Mouse (Mus musculus): ENCODE measurements around the gene Auh. TPM values are rescaled to one million over a fixed set of nuclear protein-coding genes. Genes with fewer than 3 reads are reported as not detected.

The Auh gene
- polyA plus RNA-seq, 1 experiment from 2014 or later = 42.0 TPM

DNA sequence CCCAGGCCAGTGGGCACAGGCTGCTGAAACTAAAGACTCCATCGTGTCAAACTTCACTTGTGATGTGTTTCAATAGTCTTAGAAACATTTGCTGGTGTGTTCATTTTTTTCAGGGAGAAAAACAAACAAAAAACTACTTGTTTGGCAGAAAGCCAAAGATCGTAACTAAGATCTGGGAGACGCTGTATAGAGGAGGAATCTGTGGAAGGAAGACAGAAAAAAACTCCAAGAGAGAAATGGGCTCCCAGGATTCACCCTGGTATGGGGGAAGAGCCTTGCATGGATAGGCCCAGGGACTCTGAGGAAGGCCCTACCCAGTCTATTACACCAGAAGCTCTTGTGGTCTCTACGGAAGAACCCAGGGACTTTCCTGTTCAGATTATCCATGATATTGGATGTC is 123.5 kb downstream of the Auh start:
- no peak for ATAC-seq (ENCODE audit: low FRiP score, low read depth)
- no peak overlapping the region for H3K4me3 ChIP-seq
- H3K9me3 ChIP-seq = no peaks in the 10 kb centered on the region
- no peak overlapping the region for H3K4me2 ChIP-seq (replicated peaks)
- no peak overlapping the region for H3K9ac ChIP-seq
- H3K4me1 ChIP-seq = peaks cover 22% of the 10 kb centered on the region
- H3K36me3 ChIP-seq = no peaks in the 10 kb centered on the region
- H3K27me3 ChIP-seq = no peaks in the 10 kb centered on the region
- 25% methylated on average over 4 of the region's 4 CpGs for WGBS
- no peak overlapping the region for H3K27ac ChIP-seq

DNA sequence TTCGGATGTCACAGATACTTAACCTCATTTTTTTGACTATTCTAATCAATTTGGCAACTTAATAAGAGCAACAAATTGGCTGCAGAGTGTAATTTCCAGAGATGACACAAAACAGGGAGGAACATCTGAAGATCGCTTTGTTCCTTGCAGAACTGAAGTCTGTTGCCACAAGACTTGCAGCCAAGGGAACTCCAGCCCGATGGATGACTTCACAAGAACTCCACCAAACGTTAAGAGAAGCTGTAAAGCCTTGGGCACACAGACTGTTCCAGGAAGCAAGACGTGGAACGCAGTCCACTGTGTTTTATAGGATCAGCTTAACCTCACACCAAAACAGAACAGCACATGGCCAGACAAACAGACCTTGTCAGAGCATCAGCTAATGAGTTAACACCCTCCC is 123.9 kb downstream of the Auh start:
- Histone ChIP-seq H3K27me3 (no peaks in the 10 kb centered on the region), H3K9me3 (no peaks in the 10 kb centered on the region), H3K9ac (no peak overlapping the region), H3K4me2 (replicated peaks) (no peak overlapping the region), H3K4me1 (peaks cover 24% of the 10 kb centered on the region), H3K36me3 (no peaks in the 10 kb centered on the region), H3K4me3 (no peak overlapping the region), H3K27ac (no peak overlapping the region)
- WGBS = 24% methylated on average over 6 of the region's 6 CpGs
- no peak for ATAC-seq (ENCODE audit: low FRiP score, low read depth)

DNA sequence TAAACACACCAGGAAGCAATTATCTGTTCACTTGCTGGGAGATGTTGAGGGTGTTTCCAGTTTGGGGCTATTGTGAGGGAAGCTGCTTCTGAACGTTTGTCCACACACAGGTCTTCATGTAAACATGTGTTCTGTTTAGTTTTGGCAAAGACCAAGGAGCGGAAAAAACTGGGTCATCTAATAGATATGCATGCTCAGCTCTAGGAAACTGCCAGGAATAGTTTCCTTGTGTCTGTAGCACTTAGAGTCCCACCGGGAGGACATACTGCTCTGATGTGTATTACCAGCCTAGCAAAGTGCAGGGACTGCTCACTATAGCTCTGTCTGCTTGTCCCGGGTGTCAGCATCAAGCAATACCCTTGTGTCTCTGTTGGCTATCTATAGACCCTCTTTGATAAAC is 127.0 kb downstream of the Auh start:
- WGBS = 67% methylated on average over 4 of the region's 4 CpGs
- no peak overlapping the region for H3K27ac ChIP-seq
- no peaks in the 10 kb centered on the region for H3K27me3 ChIP-seq
- no peak for ATAC-seq (ENCODE audit: low FRiP score, low read depth)
- no peaks in the 10 kb centered on the region for H3K36me3 ChIP-seq
- H3K4me3 ChIP-seq = no peak overlapping the region
- no peaks in the 10 kb centered on the region for H3K9me3 ChIP-seq
- H3K4me2 ChIP-seq (replicated peaks) = no peak overlapping the region
- H3K4me1 ChIP-seq = peaks cover 30% of the 10 kb centered on the region
- H3K9ac ChIP-seq = no peak overlapping the region

DNA sequence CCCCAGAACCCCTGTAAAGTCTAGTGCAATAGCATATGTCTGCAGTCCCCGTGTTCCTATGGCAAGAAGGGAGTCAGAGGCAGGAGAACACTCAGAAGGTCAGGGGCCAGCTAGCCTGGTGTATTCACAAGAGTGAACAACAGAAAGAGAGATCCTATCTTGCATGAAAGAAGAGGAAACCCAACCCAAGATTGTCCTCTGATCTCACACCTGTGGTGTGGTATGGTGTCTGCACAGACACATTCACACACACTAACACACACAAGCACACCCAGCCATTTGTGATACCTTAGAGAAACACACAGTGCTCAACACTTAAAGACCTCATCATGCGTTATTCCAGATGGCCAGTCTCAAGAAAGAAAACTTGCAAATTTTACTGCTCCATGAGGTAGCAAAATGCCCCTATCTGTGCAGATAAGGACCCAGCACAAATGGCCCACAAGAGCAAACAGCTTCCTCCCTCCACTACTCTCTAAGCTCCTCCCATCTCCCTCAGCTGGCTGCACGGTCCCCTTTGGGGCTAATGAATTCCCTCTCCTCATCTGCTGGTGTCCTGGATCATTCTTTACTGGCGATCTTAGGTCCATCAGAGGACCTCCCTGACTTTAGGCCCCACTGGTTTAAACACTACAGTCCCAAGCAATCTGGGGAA is 128.7 kb downstream of the Auh start:
- WGBS = 45% methylated on average over 4 of the region's 4 CpGs

GRCm38 (mm10) chr13:52800091-52800490 is 129.4 kb downstream of the Auh start:
- Histone ChIP-seq H3K9ac (no peak overlapping the region), H3K4me2 (replicated peaks) (no peak overlapping the region), H3K4me1 (peaks cover 18% of the 10 kb centered on the region), H3K4me3 (no peak overlapping the region), H3K36me3 (no peaks in the 10 kb centered on the region), H3K9me3 (no peaks in the 10 kb centered on the region), H3K27ac (no peak overlapping the region), H3K27me3 (no peaks in the 10 kb centered on the region)
- ATAC-seq (ENCODE audit: low FRiP score, low read depth) = no peak
- 69% methylated on average over 2 of the region's 2 CpGs for WGBS

More for the DNA sequence above, 128.7 kb downstream of the Auh start:
- no peaks in the 10 kb centered on the region for H3K9me3 ChIP-seq
- no peak for ATAC-seq (ENCODE audit: low FRiP score, low read depth)
- H3K36me3 ChIP-seq = no peaks in the 10 kb centered on the region
- H3K27me3 ChIP-seq = no peaks in the 10 kb centered on the region
- H3K9ac ChIP-seq = no peak overlapping the region
- H3K27ac ChIP-seq = no peak overlapping the region
- H3K4me1 ChIP-seq = peaks cover 25% of the 10 kb centered on the region
- H3K4me3 ChIP-seq = no peak overlapping the region
- no peak overlapping the region for H3K4me2 ChIP-seq (replicated peaks)

- H3K4me3 ChIP-seq = no peak overlapping the region
- H3K4me2 ChIP-seq (replicated peaks) = no peak overlapping the region
- H3K36me3 ChIP-seq = no peaks in the 10 kb centered on the region
- H3K27ac ChIP-seq = no peak overlapping the region
- 90% methylated on average over 4 of the region's 4 CpGs for WGBS
- H3K27me3 ChIP-seq = no peaks in the 10 kb centered on the region
- H3K9ac ChIP-seq = no peak overlapping the region
- H3K9me3 ChIP-seq = no peaks in the 10 kb centered on the region
- H3K4me1 ChIP-seq = 0 out of 2 replicates have a peak, but pooled peaks cover 6% of the 10 kb centered on the region
- ATAC-seq (ENCODE audit: low FRiP score, low read depth) = no peak
Observed at GRCm38 (mm10) chr13:52794232-52794631, 135.2 kb downstream of the Auh start.

DNA sequence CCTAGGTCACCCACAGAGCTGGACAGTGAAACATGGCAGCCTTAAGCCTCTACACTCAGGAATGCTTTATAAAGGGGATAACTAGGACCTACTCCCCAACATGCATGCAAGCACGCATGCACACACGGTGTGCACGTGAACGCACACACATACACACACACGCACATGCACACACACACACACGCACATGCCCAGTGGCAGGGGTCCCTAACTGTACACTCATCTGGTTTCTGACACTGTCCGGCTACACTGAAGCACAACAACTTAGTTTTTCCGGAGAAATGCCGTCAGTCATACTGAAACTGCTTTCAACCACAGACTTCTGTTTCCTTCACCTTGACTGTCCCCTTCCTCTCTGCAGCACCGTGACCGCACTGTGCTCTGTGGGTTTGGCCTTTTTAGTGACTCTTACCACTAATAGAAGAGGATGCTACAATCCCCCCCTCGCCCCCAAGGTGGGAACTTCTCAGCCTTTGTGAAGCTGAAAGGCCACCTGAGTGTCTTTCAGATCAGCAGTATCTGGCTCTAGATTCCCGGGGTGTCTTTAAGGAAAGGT is 136.0 kb downstream of the Auh start:
- WGBS = 93% methylated on average over 13 of the region's 13 CpGs
- no peak overlapping the region for H3K4me3 ChIP-seq
- 0 out of 2 replicates have a peak, but pooled peaks cover 6% of the 10 kb centered on the region for H3K4me1 ChIP-seq
- H3K9me3 ChIP-seq = no peaks in the 10 kb centered on the region
- H3K27ac ChIP-seq = no peak overlapping the region
- ATAC-seq (ENCODE audit: low FRiP score, low read depth) = no peak
- H3K27me3 ChIP-seq = no peaks in the 10 kb centered on the region
- no peaks in the 10 kb centered on the region for H3K36me3 ChIP-seq
- no peak overlapping the region for H3K9ac ChIP-seq
- H3K4me2 ChIP-seq (replicated peaks) = no peak overlapping the region

DNA sequence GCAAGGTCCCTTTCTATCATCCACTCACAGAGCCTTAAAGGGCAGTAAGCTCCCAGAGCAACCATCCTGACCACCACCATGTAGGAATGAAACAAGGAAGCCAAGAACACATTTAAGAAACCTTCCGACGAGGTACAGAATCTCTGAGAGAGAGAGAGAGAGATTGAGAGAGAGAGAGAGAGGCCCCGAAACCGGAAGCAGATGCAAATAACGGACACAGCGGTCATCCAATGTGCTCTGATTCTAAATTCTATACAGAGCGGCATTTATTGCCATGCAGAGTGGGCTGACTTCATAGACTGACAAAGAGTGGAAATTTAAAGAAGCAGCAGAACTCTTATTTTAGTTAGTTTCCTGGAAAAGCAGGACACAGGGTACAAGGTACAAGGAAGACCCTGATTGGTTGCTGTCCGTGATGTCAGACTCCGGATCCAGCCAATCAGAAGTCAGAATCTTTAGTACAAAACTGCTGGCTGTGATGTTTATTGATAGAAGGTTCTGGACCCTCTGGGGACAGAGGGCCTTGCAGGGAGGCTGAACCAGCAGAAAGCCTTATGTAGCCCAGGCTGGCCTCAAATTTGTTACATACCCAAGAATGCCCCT is 137.1 kb downstream of the Auh start:
- H3K9me3 ChIP-seq = 0 out of 2 replicates have a peak, but pooled peaks cover 7% of the 10 kb centered on the region
- 88% methylated on average over 9 of the region's 9 CpGs for WGBS
- ATAC-seq (ENCODE audit: low FRiP score, low read depth) = no peak
- no peaks in the 10 kb centered on the region for H3K36me3 ChIP-seq
- no peaks in the 10 kb centered on the region for H3K27me3 ChIP-seq
- H3K9ac ChIP-seq = no peak overlapping the region
- no peak overlapping the region for H3K4me2 ChIP-seq (replicated peaks)
- H3K4me1 ChIP-seq = no peaks in the 10 kb centered on the region
- no peak overlapping the region for H3K27ac ChIP-seq
- H3K4me3 ChIP-seq = no peak overlapping the region

DNA sequence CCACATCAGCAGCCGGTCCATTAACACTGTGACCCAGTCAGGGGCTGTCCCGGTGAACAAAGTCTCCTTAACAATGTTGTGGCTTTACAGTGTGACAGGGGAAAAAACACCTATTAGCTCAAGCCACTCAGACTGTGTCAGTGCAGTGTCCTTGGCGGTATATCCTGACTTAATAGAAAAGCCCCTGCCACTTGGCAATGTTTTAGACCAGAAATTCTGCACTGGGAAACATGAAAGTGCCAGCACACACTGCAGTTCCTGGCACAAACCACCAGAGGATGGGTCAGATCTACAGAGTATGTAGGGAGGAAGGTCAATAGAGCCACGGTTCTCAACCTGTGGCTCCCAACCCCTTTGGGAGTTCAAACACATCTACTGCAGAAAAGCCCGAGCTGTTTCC is 138.6 kb downstream of the Auh start:
- Histone ChIP-seq H3K4me1 (no peaks in the 10 kb centered on the region), H3K9me3 (0 out of 2 replicates have a peak, but pooled peaks cover 7% of the 10 kb centered on the region), H3K4me3 (no peak overlapping the region), H3K27ac (no peak overlapping the region), H3K36me3 (no peaks in the 10 kb centered on the region), H3K27me3 (no peaks in the 10 kb centered on the region), H3K9ac (no peak overlapping the region), H3K4me2 (replicated peaks) (no peak overlapping the region)
- no peak for ATAC-seq (ENCODE audit: low FRiP score, low read depth)
- 74% methylated on average over 5 of the region's 5 CpGs for WGBS

Other genes with a start within 250 kb of the Auh start
- 23.4 and 26.9 TPM in 2 replicates for gene Nfil3, start 51.4 kb upstream of the Auh start, polyA plus RNA-seq (2015; fragmentation: Nextera tagmentation; extraction: Ambion mirVana)